14 mouse cellular contexts compared by ENCODE assay signal in the genomic region with DNA sequence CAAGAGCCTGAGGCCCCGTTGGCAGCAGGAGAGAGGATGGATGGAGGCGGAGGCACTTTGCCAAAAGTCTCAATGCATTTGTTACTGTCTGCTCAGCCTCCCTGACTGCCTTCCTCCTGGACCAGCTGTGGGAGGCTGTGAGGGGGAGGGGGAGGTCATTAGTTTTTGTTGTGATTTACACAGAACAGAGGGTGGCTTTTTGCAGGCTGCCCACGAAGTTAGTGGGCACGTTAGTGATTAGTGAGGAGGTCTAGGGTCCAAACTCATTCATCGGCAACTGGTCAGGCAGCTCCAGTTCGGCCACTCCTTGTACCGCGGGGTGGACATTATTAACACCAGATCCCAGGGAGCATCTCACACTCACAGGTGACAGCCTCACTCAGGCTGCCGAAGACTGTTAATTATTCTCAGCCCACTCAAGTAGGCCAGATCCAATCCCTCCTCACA. TPM values are rescaled to one million over a fixed set of nuclear protein-coding genes. Genes with fewer than 3 reads are reported as not detected.
DNase-seq lines count a peak whose midpoint lies in the region; ATAC-seq and TF ChIP-seq lines count a peak whose summit lies in the region.
"Had no signal": no experiment of that assay in that cellular context is flagged by ENCODE, and none has a peak within 500 bp of the region (broad histone marks: within the 10 kb centered on the region; RNA-seq: fewer than 3 reads in every experiment).

No protein-coding gene starts in this region.

- H3K79me2 ChIP-seq in heart, adult 2 months (replicated peaks; ENCODE audit: control insufficient read depth, insufficient read depth, low read length): no peaks in the 10 kb centered on the region

- no peak for ATAC-seq in limb, embryonic 11.5 days (ENCODE audit: insufficient number of reproducible peaks, low FRiP score, low TSS enrichment, low read depth)

- no peak for TF ChIP-seq POLR2A in heart, adult 2 months (IDR thresholded peaks at IDR 0.05; ENCODE audit: insufficient read depth, low read depth, low read length)

- H3K4me3 ChIP-seq in limb, embryonic 11.5 days (ENCODE audit: low read depth, low read length): no peak overlapping the region
- no peak overlapping the region for H3K4me3 ChIP-seq in heart, adult 2 months
- H3K4me3 ChIP-seq: embryonic facial prominence, embryonic 12.5 days; myocyte had no signal

- TF ChIP-seq EP300 in heart, adult 2 months (IDR thresholded peaks at IDR 0.05; ENCODE audit: insufficient read depth, low read depth, low read length): no peak

- 27% methylated on average over 9 of the region's 9 CpGs for WGBS in limb, embryonic 11.5 days
- WGBS in heart, adult 2 months: 77% methylated on average over 9 of the region's 9 CpGs

- intact Hi-C loops in heart, adult 2 months (cut with DNase I): no loop called here

- no peaks in the 10 kb centered on the region for H3K4me1 ChIP-seq in limb, embryonic 11.5 days (ENCODE audit: control insufficient read depth, insufficient read depth, low read length)
- no peaks in the 10 kb centered on the region for H3K4me1 ChIP-seq in heart, adult 2 months (ENCODE audit: control insufficient read depth, insufficient read depth, low read length)
- H3K4me1 ChIP-seq: embryonic facial prominence, embryonic 12.5 days had no signal

- no peaks in the 10 kb centered on the region for H3K27me3 ChIP-seq in limb, embryonic 11.5 days (ENCODE audit: control insufficient read depth, insufficient read depth, low read length)
- H3K27me3 ChIP-seq in heart, adult 2 months (ENCODE audit: control insufficient read depth, insufficient read depth, low read length): no peaks in the 10 kb centered on the region
- H3K27me3 ChIP-seq: embryonic facial prominence, embryonic 12.5 days had no signal

- H3K36me3 ChIP-seq in limb, embryonic 11.5 days (ENCODE audit: control insufficient read depth, insufficient read depth, low read length): no peaks in the 10 kb centered on the region
- no peaks in the 10 kb centered on the region for H3K36me3 ChIP-seq in heart, adult 2 months (ENCODE audit: control insufficient read depth, insufficient read depth, low read length)
- H3K36me3 ChIP-seq: embryonic facial prominence, embryonic 12.5 days had no signal

- no peak for TF ChIP-seq CTCF in heart, adult 2 months (IDR thresholded peaks at IDR 0.05)

- H3K9ac ChIP-seq in limb, embryonic 11.5 days (ENCODE audit: low read length): no peak overlapping the region
- H3K9ac ChIP-seq in heart, adult 2 months (ENCODE audit: low read depth, low read length): no peak overlapping the region
- H3K9ac ChIP-seq: embryonic facial prominence, embryonic 12.5 days had no signal

- no peak overlapping the region for H3K4me2 ChIP-seq in limb, embryonic 11.5 days (ENCODE audit: low read depth, severe bottlenecking)
- H3K4me2 ChIP-seq: embryonic facial prominence, embryonic 12.5 days had no signal

- DNase-seq in embryo, embryonic 11.5 days (ENCODE audit: low read depth, low spot score): peak; percentile 13
- no peak for DNase-seq in embryo, embryonic 10.5 days (ENCODE audit: low spot score)
- peak; percentile 37 for DNase-seq in lung, postnatal 10 days
- DNase-seq in lung, adult 18-20 months: no peak
- peak; percentile 3 for DNase-seq in brain, embryonic 18.5 days (ENCODE audit: low read depth, low spot score)
- DNase-seq in limb, embryonic 11.5 days (ENCODE audit: low spot score): peak; percentile 31
- no peak for DNase-seq in heart, adult 2 months
- DNase-seq in spleen, postnatal 10 days (ENCODE audit: low spot score in 2 of 2): no peak
- DNase-seq: heart, postnatal 14 days; layer of hippocampus, adult 9-11 months; lung, postnatal 36 days had no signal

- no peaks in the 10 kb centered on the region; the same call in 1 of the 2 replicates for H3K9me3 ChIP-seq in limb, embryonic 11.5 days (ENCODE audit: control insufficient read depth, low read length)
- H3K9me3 ChIP-seq: embryonic facial prominence, embryonic 12.5 days had no signal

- no peak overlapping the region for H3K27ac ChIP-seq in limb, embryonic 11.5 days (replicated peaks; ENCODE audit: low read depth, low read length)
- no peak overlapping the region for H3K27ac ChIP-seq in heart, adult 2 months
- H3K27ac ChIP-seq: embryonic facial prominence, embryonic 12.5 days had no signal

RNA-seq across cellular contexts. Expression of gene Slc22a2, which starts 4.9 kb away (rescaled TPM):
- not detected in 2 replicates for polyA plus RNA-seq in limb, embryonic 11.5 days (2014; fragmentation: Nextera tagmentation; extraction: Ambion mirVana)
- not detected for total RNA-seq in heart, adult 2 months (2021)
- polyA plus RNA-seq in heart, adult 2 months (2012; rRNA removed): 0.20 TPM in 1 of 2 replicates, not detected in the other
- total RNA-seq: gastrocnemius, adult 8-10 months; heart, postnatal 14 days had no signal
- polyA plus RNA-seq: embryonic facial prominence, embryonic 12.5 days; myocyte had no signal

Comparison
In these comparisons a context has a peak if more than half of its experiments do, and no peak if none do; other contexts are left out.
1. DNase-seq: peak in embryo, embryonic 11.5 days (single experiment), lung, postnatal 10 days (single experiment), brain, embryonic 18.5 days (single experiment) and limb, embryonic 11.5 days (single experiment); none in embryo, embryonic 10.5 days (single experiment), lung, adult 18-20 months (0 of 2), heart, adult 2 months (0 of 2) and spleen, postnatal 10 days (0 of 2).